Mouse (Mus musculus): Measurements from ENCODE around the gene F2r. TPM values are rescaled to one million over a fixed set of nuclear protein-coding genes. Genes with fewer than 3 reads are reported as not detected.

The F2r gene
- polyA plus RNA-seq, 1 experiment, result 116 TPM

- DNase-seq, result peak; percentile 58
- Histone ChIP-seq H3K4me1 (ENCODE audit: control insufficient read depth, insufficient read depth, low read length) (no peaks in the 10 kb centered on the region), H3K4me3 (replicated peaks; ENCODE audit: extremely low read depth, low read depth, low read length) (no peak overlapping the region)
- WGBS, result 2% methylated on average over 3 of the region's 3 CpGs
- TF ChIP-seq CTCF (IDR thresholded peaks at IDR 0.05; ENCODE audit: insufficient read depth, low read length), result peak; percentile 47
- no peak for TF ChIP-seq POLR2A (IDR thresholded peaks at IDR 0.05; ENCODE audit: borderline replicate concordance, extremely low read depth, low read depth, low read length)
Observed at GRCm38 (mm10) chr13:95563693-95564092, 54.6 kb downstream of the F2r start.

- 45% methylated on average over 10 of the region's 10 CpGs for WGBS
- TF ChIP-seq CTCF (IDR thresholded peaks at IDR 0.05; ENCODE audit: insufficient read depth, low read length) (no peak), POLR2A (IDR thresholded peaks at IDR 0.05; ENCODE audit: borderline replicate concordance, extremely low read depth, low read depth, low read length) (no peak)
- no peak for DNase-seq
- no peaks in the 10 kb centered on the region for H3K4me1 ChIP-seq (ENCODE audit: control insufficient read depth, insufficient read depth, low read length)
- H3K4me3 ChIP-seq (replicated peaks; ENCODE audit: extremely low read depth, low read depth, low read length), result no peak overlapping the region
Observed at GRCm38 (mm10) chr13:95563066-95563610, 55.1 kb downstream of the F2r start.

GRCm38 (mm10) chr13:95557326-95557725 lies 61.0 kb downstream of the F2r start:
- TF ChIP-seq CTCF (IDR thresholded peaks at IDR 0.05; ENCODE audit: insufficient read depth, low read length), result no peak
- no peak for TF ChIP-seq POLR2A (IDR thresholded peaks at IDR 0.05; ENCODE audit: borderline replicate concordance, extremely low read depth, low read depth, low read length)
- DNase-seq, result no peak
- Histone ChIP-seq H3K4me1 (ENCODE audit: control insufficient read depth, insufficient read depth, low read length) (no peaks in the 10 kb centered on the region), H3K4me3 (replicated peaks; ENCODE audit: extremely low read depth, low read depth, low read length) (no peak overlapping the region)
- 81% methylated on average over 7 of the region's 7 CpGs for WGBS

GRCm38 (mm10) chr13:95553885-95554492 lies 64.3 kb downstream of the F2r start:
- TF ChIP-seq POLR2A (IDR thresholded peaks at IDR 0.05; ENCODE audit: borderline replicate concordance, extremely low read depth, low read depth, low read length), result no peak
- no peak for TF ChIP-seq CTCF (IDR thresholded peaks at IDR 0.05; ENCODE audit: insufficient read depth, low read length)
- H3K4me1 ChIP-seq (ENCODE audit: control insufficient read depth, insufficient read depth, low read length), result no peaks in the 10 kb centered on the region
- WGBS, result 70% methylated on average over 11 of the region's 11 CpGs
- peak; percentile 23 for DNase-seq
- H3K4me3 ChIP-seq (replicated peaks; ENCODE audit: extremely low read depth, low read depth, low read length), result no peak overlapping the region

Other genes starting within 250 kb of the F2r start
- gene Aggf1, start 243.1 kb downstream of the F2r start, polyA plus RNA-seq (2012; rRNA removed), result 18.2 TPM in 2 replicates
- gene Crhbp, start 173.6 kb downstream of the F2r start, polyA plus RNA-seq (2012; rRNA removed), result not detected in 2 replicates
- gene S100z, start 139.8 kb downstream of the F2r start, polyA plus RNA-seq (2012; rRNA removed), result 0.49 TPM in 1 of 2 replicates, not detected in the other
- 10.7 and 12.4 TPM in 2 replicates for gene F2rl1, start 93.3 kb downstream of the F2r start, polyA plus RNA-seq (2012; rRNA removed)
- gene F2rl2, start 78.4 kb upstream of the F2r start, polyA plus RNA-seq (2012; rRNA removed), result 1.6 and 2.3 TPM in 2 replicates